Mouse (Mus musculus): Measurements from ENCODE around the gene 1700016D06Rik. TPM values are rescaled to one million over a fixed set of nuclear protein-coding genes. Genes with fewer than 3 reads are reported as not detected.

1700016D06Rik gene
- polyA plus RNA-seq, 1 experiment from 2014 or later: not detected

DNA sequence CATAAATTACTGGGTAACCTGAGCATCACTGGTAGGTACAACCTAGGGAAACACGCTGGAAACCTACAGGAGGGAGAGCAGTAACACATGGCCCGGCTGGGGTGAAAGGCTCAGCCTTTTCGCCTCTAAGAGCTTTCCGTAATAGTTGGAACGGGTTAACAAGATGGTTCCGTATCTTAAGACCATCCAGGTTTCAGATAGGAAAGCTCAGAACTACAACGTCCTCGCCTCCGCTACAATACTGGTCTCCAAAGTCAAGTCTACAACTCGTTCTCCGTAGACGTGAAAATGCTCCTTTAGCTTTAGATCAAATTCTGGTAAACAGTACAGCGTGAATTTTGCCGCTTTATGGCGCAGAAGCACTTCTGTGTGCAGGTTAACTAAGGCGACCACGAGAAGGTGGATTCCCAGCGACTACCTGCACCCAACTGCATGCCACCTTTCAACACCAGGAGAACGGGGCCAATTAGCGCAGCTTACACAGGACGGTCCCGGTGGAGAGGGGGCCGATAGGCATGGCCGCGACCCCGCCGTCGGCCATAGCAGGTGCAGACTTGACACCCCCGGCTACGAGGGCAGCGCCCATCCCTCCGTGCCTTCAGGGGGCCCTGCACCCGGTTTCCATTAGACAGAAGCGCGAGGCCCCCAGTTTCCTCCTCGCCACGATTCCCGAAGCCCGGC is 66.4 kb downstream of the 1700016D06Rik start:
- Histone ChIP-seq H3K27ac (peak overlapping the region; percentile 99), H3K4me3 (replicated peaks) (peak overlapping the region; percentile 93), H3K4me2 (peak overlapping the region; percentile 90), H3K9me3 (no peaks in the 10 kb centered on the region), H3K36me3 (peaks cover 26% of the 10 kb centered on the region), H3K4me1 (replicated peaks) (peaks cover 45% of the 10 kb centered on the region), H3K9ac (replicated peaks) (peak overlapping the region; percentile 89), H3K27me3 (no peaks in the 10 kb centered on the region)
- WGBS: under 1% methylated on average over 39 of the region's 39 CpGs
- no peak for ATAC-seq (ENCODE audit: insufficient number of reproducible peaks, insufficient read depth, low FRiP score, low TSS enrichment, low read depth)

DNA sequence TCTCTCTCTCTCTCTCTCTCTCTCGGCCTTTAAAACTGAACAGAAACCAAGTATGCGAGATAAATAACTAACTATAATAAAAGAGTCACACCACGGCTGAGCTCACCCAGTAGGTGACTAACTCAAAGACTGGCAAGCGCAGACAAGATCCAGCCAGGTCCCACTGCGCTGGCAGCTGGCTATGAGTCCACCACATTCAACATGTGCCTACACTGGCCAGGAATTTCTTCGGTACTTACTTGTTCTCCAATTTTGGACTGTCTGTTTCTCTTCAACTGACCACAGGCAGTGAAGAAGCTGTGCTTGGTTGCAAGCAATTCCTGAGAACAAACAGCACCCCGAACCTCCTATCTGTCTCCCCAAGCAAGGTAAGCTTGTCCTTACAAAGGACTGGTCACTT is 67.4 kb downstream of the 1700016D06Rik start:
- H3K9ac ChIP-seq (replicated peaks): peak overlapping the region; percentile 89; the same call in 1 of the 2 replicates
- ATAC-seq (ENCODE audit: insufficient number of reproducible peaks, insufficient read depth, low FRiP score, low TSS enrichment, low read depth): no peak
- no peaks in the 10 kb centered on the region for H3K27me3 ChIP-seq
- 47% methylated on average over 7 of the region's 7 CpGs for WGBS
- H3K9me3 ChIP-seq: no peaks in the 10 kb centered on the region
- H3K4me1 ChIP-seq (replicated peaks): peaks cover 45% of the 10 kb centered on the region
- peak overlapping the region; percentile 90 for H3K4me2 ChIP-seq
- peak overlapping the region; percentile 93 for H3K4me3 ChIP-seq (replicated peaks)
- 0 out of 2 replicates have a peak overlapping the region, but pooled peaks have one; percentile 2 for H3K27ac ChIP-seq
- H3K36me3 ChIP-seq: peaks cover 35% of the 10 kb centered on the region

DNA sequence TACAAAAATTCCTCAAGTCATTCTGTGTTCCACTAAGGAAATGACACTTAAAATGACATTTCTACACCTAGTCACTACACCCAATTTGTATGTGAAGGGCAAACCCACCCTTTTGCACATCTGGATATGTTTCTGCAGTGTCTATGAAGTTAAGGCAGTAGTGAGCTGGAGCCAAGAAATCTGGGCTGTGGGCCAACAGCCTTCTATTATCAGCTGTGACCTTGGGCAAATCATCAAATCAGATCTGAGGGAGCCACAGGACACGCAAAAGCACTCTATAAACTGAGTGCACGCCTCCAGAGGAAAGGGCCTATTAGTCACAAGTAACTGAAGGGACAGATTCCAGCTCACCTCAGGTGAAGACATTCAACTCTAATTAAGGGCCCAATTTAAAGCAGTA is 68.5 kb downstream of the 1700016D06Rik start:
- H3K9me3 ChIP-seq: no peaks in the 10 kb centered on the region
- peaks cover 44% of the 10 kb centered on the region for H3K36me3 ChIP-seq
- peak overlapping the region; percentile 90 for H3K4me2 ChIP-seq
- H3K9ac ChIP-seq (replicated peaks): no peak overlapping the region
- WGBS: 30% methylated on average over 2 of the region's 2 CpGs
- peak overlapping the region; percentile 64 for H3K27ac ChIP-seq
- H3K4me3 ChIP-seq (replicated peaks): peak overlapping the region; percentile 93
- H3K4me1 ChIP-seq (replicated peaks): peaks cover 45% of the 10 kb centered on the region
- no peak for ATAC-seq (ENCODE audit: insufficient number of reproducible peaks, insufficient read depth, low FRiP score, low TSS enrichment, low read depth)
- H3K27me3 ChIP-seq: no peaks in the 10 kb centered on the region

DNA sequence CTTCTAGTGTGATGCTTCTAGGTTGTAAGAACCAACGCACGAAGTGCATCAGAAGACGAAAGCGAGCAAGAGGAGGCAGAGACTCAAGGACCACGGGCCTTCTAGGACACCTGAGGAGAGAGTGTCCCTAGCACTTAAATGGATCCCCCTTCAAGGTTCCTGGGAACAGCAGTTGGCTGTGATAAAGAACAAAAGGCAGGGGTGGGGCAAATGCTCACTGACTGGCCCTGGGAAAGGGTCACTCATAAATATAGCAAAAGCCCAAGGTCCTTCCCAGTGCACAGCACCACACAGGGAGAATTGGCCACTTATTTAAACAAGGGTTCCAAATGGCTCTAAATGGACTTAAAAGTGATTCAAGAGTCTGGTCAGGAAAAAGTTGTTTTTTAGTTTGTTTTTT is 71.7 kb downstream of the 1700016D06Rik start:
- Histone ChIP-seq H3K27me3 (no peaks in the 10 kb centered on the region), H3K4me2 (no peak overlapping the region), H3K4me1 (replicated peaks) (peaks cover 38% of the 10 kb centered on the region), H3K4me3 (replicated peaks) (no peak overlapping the region), H3K9ac (replicated peaks) (no peak overlapping the region), H3K36me3 (peaks cover 68% of the 10 kb centered on the region), H3K9me3 (no peaks in the 10 kb centered on the region), H3K27ac (no peak overlapping the region)
- WGBS: 77% methylated on average over 5 of the region's 5 CpGs
- ATAC-seq (ENCODE audit: insufficient number of reproducible peaks, insufficient read depth, low FRiP score, low TSS enrichment, low read depth): no peak

DNA sequence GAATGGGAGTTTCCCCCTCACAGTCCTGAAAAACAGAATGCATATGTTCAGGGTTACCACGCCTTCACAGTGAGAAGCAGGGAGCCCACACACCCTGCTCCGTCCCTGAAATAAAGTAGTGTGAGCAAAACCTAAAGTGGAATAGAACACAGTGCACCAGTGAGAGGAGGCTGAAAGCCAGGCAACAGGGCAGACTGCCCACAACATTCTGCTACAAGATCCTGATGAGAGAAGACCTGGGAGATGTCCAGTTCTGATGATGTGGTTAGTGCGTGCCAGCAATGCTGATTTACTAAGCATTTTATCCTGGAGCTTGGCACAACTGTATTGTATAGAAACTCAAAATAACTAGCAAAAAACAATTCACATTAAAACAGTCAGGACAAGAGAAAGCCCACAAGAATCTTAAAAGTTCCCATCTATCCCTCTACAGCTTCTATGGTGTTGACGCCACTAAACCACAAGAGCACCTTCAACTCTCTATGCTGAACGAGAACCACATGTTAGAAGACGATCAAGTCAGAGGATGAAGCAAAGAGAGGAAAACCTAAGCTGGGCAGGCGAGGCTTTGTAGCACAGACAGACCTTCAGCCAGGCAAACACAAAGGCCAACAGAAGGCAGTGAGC is 72.2 kb downstream of the 1700016D06Rik start:
- Histone ChIP-seq H3K36me3 (peaks cover 71% of the 10 kb centered on the region), H3K27ac (no peak overlapping the region), H3K4me3 (replicated peaks) (no peak overlapping the region), H3K27me3 (no peaks in the 10 kb centered on the region), H3K9ac (replicated peaks) (no peak overlapping the region), H3K9me3 (no peaks in the 10 kb centered on the region), H3K4me1 (replicated peaks) (peaks cover 32% of the 10 kb centered on the region), H3K4me2 (no peak overlapping the region)
- ATAC-seq (ENCODE audit: insufficient number of reproducible peaks, insufficient read depth, low FRiP score, low TSS enrichment, low read depth): no peak
- 65% methylated on average over 7 of the region's 7 CpGs for WGBS

DNA sequence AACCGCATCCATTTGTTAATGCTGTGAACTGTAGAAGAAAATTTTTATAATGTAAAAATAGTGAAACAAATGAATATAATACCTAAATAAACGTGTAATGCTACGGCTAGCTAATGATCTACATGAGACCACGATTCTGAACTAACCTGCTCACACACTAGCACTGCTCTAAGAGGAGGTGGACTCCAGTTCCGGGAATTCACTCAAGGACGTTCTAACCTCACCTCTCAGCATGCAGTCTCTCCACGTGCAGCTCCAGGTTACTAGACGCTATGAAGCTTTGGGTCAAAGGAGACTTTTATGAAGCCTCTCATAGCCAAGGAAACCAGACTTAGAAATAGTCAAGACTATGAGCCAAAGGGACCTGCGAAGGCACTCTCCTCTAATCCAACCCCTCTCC is 73.1 kb downstream of the 1700016D06Rik start:
- Histone ChIP-seq H3K9ac (replicated peaks) (no peak overlapping the region), H3K9me3 (no peaks in the 10 kb centered on the region), H3K4me3 (replicated peaks) (no peak overlapping the region), H3K4me1 (replicated peaks) (peaks cover 23% of the 10 kb centered on the region), H3K36me3 (peaks cover 77% of the 10 kb centered on the region), H3K4me2 (no peak overlapping the region), H3K27me3 (no peaks in the 10 kb centered on the region), H3K27ac (no peak overlapping the region)
- no peak for ATAC-seq (ENCODE audit: insufficient number of reproducible peaks, insufficient read depth, low FRiP score, low TSS enrichment, low read depth)
- 85% methylated on average over 9 of the region's 9 CpGs for WGBS

DNA sequence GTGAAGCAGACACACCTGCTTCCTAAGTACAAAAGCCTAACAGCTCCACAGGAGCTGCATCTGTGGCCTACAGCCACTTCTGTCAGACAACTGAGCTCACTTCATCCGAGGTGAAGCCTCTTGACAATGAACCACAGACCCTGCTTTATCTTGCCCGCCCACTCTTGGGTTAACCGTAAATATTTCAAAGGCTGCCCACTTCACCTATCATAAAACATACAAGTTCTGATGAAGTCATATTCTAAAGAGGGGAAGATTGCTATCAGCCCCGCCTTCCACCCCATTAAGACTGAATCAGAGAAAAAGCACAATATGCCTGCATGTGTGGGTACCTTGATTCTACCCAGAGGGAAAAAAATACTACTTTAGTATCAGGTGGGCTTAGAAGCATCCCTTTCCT is 75.8 kb downstream of the 1700016D06Rik start:
- no peaks in the 10 kb centered on the region for H3K27me3 ChIP-seq
- no peak overlapping the region for H3K4me2 ChIP-seq
- H3K36me3 ChIP-seq: peaks cover 82% of the 10 kb centered on the region
- no peak overlapping the region for H3K9ac ChIP-seq (replicated peaks)
- ATAC-seq (ENCODE audit: insufficient number of reproducible peaks, insufficient read depth, low FRiP score, low TSS enrichment, low read depth): no peak
- no peaks in the 10 kb centered on the region for H3K9me3 ChIP-seq
- WGBS: 83% methylated on average over 4 of the region's 4 CpGs
- peaks cover 1% of the 10 kb centered on the region; the same call in 1 of the 2 replicates for H3K4me1 ChIP-seq (replicated peaks)
- no peak overlapping the region for H3K27ac ChIP-seq
- no peak overlapping the region for H3K4me3 ChIP-seq (replicated peaks)

DNA sequence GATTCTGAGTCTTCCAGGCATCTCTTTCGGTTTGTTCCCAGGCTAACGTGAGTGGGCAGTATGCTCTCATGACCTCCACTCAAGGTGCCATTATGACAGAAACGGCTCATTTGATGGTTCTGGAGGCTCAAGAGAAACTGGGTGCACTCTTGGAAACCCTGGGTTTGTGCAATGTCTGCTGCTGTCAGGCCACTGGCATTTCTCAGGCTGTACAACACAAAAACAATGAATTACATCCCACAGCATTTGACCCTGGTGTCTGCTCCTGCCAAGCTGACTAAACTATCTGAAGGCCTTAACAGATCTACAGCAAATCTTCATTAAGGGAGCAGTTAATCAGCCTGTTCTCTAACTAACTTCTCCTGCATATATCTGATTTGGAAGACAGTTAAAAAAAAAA is 81.8 kb downstream of the 1700016D06Rik start:
- H3K27me3 ChIP-seq: no peaks in the 10 kb centered on the region
- no peak overlapping the region for H3K9ac ChIP-seq (replicated peaks)
- no peaks in the 10 kb centered on the region for H3K9me3 ChIP-seq
- H3K4me1 ChIP-seq (replicated peaks): no peaks in the 10 kb centered on the region
- no peak overlapping the region for H3K4me3 ChIP-seq (replicated peaks)
- no peak overlapping the region for H3K4me2 ChIP-seq
- H3K27ac ChIP-seq: no peak overlapping the region
- no peak for ATAC-seq (ENCODE audit: insufficient number of reproducible peaks, insufficient read depth, low FRiP score, low TSS enrichment, low read depth)
- WGBS: 88% methylated on average over 3 of the region's 3 CpGs
- peaks cover 92% of the 10 kb centered on the region for H3K36me3 ChIP-seq

DNA sequence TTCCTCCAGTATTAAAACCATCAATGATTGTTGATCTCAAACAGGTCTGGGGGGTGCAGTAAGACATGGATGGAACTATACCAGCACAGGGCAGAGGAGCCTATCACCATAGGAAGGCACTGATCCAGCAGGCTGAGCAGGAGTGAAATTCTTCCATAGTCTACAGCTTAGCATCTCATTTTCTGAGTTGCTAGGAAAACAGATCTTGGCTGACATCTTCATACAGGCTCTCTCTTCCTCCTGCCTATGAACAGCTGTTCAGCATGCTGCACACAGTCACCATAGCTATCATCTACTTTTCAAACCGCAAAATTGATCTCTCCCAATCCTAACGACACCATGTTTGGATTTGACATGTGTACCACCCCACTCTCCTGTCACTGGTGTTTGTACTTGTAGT is 82.8 kb downstream of the 1700016D06Rik start:
- Histone ChIP-seq H3K36me3 (peaks cover 94% of the 10 kb centered on the region), H3K4me1 (replicated peaks) (no peaks in the 10 kb centered on the region), H3K4me3 (replicated peaks) (no peak overlapping the region), H3K27me3 (no peaks in the 10 kb centered on the region), H3K9ac (replicated peaks) (no peak overlapping the region), H3K4me2 (no peak overlapping the region), H3K9me3 (no peaks in the 10 kb centered on the region), H3K27ac (no peak overlapping the region)
- 93% methylated on average over 2 of the region's 2 CpGs for WGBS
- no peak for ATAC-seq (ENCODE audit: insufficient number of reproducible peaks, insufficient read depth, low FRiP score, low TSS enrichment, low read depth)

DNA sequence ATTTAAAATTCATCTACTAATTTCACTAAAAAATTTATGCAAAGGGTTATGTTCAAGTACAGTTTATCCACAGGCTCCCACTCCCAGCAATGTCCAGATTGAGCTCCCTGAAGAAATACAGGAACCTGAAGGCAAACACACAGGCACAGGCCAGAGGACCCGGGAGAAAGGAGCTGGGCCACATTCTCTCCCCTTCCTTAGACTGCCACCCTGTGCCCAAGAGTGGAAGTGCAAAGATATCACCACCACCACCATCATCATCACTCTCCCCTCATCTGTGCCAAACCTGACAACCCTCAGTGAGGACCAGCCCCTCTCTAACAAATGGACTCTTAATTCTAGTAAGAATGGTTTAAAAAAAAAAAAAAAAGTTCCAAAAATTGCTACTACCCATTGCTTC is 84.6 kb downstream of the 1700016D06Rik start:
- Histone ChIP-seq H3K27me3 (no peaks in the 10 kb centered on the region), H3K27ac (no peak overlapping the region), H3K9ac (replicated peaks) (no peak overlapping the region), H3K36me3 (peaks cover 94% of the 10 kb centered on the region), H3K4me3 (replicated peaks) (no peak overlapping the region), H3K9me3 (no peaks in the 10 kb centered on the region), H3K4me2 (no peak overlapping the region), H3K4me1 (replicated peaks) (no peaks in the 10 kb centered on the region)
- WGBS: 18% methylated on average over 1 of the region's 1 CpGs
- no peak for ATAC-seq (ENCODE audit: insufficient number of reproducible peaks, insufficient read depth, low FRiP score, low TSS enrichment, low read depth)

DNA sequence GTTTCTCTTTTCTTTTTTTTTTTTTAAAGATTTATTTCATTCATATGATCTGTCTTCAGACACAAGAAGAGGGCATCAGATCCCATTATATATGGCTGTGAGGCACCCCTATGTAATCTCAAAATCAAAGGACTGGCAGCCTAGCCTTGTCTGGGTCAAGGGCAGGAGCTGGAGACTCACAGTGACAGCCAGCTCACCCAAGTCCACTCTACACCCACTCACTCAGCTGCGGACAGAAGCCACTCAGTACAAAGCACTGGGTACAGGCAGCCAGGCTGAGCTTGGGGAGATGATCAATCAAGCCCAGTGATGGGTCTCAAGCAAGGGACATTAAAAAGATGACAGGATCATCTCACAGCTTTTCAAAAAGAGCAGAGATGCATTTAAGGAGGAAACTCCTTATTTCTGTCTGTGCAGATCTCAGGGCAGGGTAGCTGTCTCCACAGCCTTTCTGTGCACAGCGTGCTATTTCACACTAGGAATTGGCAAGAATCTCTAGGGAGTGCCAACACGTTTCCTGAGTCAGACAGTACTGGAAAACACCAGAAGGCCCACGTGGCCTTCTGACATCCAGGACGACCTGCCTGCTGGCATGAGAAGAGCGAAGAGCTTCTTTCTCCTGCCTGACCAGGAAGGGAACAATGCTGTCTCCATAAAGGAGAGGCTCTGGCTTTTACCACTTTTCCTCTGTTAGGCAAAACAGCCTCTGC is 86.6 kb downstream of the 1700016D06Rik start:
- Histone ChIP-seq H3K9ac (replicated peaks) (no peak overlapping the region), H3K27ac (no peak overlapping the region), H3K9me3 (0 out of 2 replicates have a peak, but pooled peaks cover 3% of the 10 kb centered on the region), H3K4me3 (replicated peaks) (no peak overlapping the region), H3K4me2 (no peak overlapping the region), H3K27me3 (no peaks in the 10 kb centered on the region), H3K36me3 (peaks cover 93% of the 10 kb centered on the region), H3K4me1 (replicated peaks) (no peaks in the 10 kb centered on the region)
- ATAC-seq (ENCODE audit: insufficient number of reproducible peaks, insufficient read depth, low FRiP score, low TSS enrichment, low read depth): no peak
- WGBS: 82% methylated on average over 6 of the region's 6 CpGs

Data from limb, embryonic 12.5 days (tissue).